Mouse (Mus musculus) forebrain, embryonic 14.5 days (tissue): ENCODE results near the gene Gcgr. TPM values are rescaled to one million over a fixed set of nuclear protein-coding genes. Genes with fewer than 3 reads are reported as not detected.

ENCODE experiments used
- ATAC-seq: fragments of 200-750 bp; cut with Nextera tagmentation; 2 replicates; pipeline ENCODE4 v1.8.0; 2017; ENCODE audit warnings: mild to moderate bottlenecking, moderate library complexity
- DNase-seq: peaks from one replicate; pipeline ENCODE4 v3.0.0-alpha.2; 2015; ENCODE audit warnings: low spot score
- H3K27ac ChIP-seq: fragments of 300-500 bp; sonication (generic); 2 replicates; pipeline ENCODE4 v1.5.1; 2014; ENCODE audit warnings: low read depth, mild to moderate bottlenecking, control low read depth, low read length, moderate library complexity
- H3K27me3 ChIP-seq: fragments of 300-500 bp; sonication (generic); replicated peaks from 2 replicates; pipeline ENCODE4 v1.6.1; 2014; ENCODE audit warnings: low read length, control low read depth, mixed read lengths; ENCODE audit not compliant: control insufficient read depth, insufficient read depth
- H3K36me3 ChIP-seq: fragments of 300-500 bp; sonication (generic); 2 replicates; pipeline ENCODE4 v1.6.1; 2014; ENCODE audit warnings: low read length, control low read depth; ENCODE audit not compliant: control insufficient read depth, insufficient read depth
- H3K4me1 ChIP-seq: fragments of 300-500 bp; sonication (generic); 2 replicates; pipeline ENCODE4 v1.6.1; 2014; ENCODE audit warnings: antibody characterized with exemption, low read length, control low read depth; ENCODE audit not compliant: control insufficient read depth, insufficient read depth
- H3K4me2 ChIP-seq: fragments of 300-500 bp; sonication (generic); 2 replicates; pipeline ENCODE4 v1.6.1; 2014; ENCODE audit warnings: mild to moderate bottlenecking, control low read depth, low read length
- H3K4me3 ChIP-seq: fragments of 300-500 bp; sonication (generic); 2 replicates; pipeline ENCODE4 v1.5.1; 2014; ENCODE audit warnings: low read depth, low read length, control low read depth
- H3K9ac ChIP-seq: fragments of 300-500 bp; sonication (generic); 2 replicates; pipeline ENCODE4 v1.6.1; 2014; ENCODE audit warnings: mild to moderate bottlenecking, low read length, control low read depth, moderate library complexity
- H3K9me3 ChIP-seq: fragments of 300-500 bp; sonication (generic); replicated peaks from 2 replicates; pipeline ENCODE4 v1.6.1; 2016; ENCODE audit warnings: low read length, control low read depth, mixed read lengths; ENCODE audit not compliant: control insufficient read depth
- WGBS: fragments of 180-500 bp; shearing (Covaris S2); extraction: QIAGEN DNeasy Blood & Tissue Kit; methylation state at CpG from one replicate; pipeline ENCODE4 v1.1.7; 2014; 5-methylcytosine and 5-hydroxymethylcytosine counted together
- polyA plus RNA-seq: library from polyadenylated mRNA; unstranded; fragments of >200 nt; fragmentation: Nextera tagmentation; extraction: Ambion mirVana; gene quantifications from 2 replicates; pipeline ENCODE4 v1.2.1, GENCODE M21; 2014

Gene Gcgr
- polyA plus RNA-seq, 1 experiment from 2014 or later: 0.14 TPM

DNA sequence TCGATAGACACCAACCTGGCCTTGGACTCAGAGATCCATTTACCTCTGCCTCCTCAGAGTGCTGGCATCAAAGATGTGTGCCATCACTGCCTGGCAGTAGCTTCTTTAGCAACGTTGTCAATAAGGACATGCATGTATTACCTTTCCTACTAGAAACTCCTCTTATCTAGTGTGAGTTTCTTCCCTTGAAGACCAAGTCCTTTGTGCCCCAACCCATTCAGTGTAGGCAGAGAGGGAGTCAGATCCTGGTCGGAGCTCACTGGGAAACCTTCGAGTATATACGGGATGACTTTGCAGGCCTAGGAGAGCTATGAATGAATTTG is 43.7 kb downstream of the Gcgr start:
- H3K4me3 ChIP-seq: peak overlapping the region; percentile 93
- ATAC-seq: no peak
- peak overlapping the region; percentile 84 for H3K4me2 ChIP-seq
- peak overlapping the region; percentile 29 for H3K9ac ChIP-seq
- 44% methylated on average over 5 of the region's 5 CpGs for WGBS
- peaks cover 7% of the 10 kb centered on the region for H3K4me1 ChIP-seq
- peaks cover 41% of the 10 kb centered on the region for H3K36me3 ChIP-seq
- no peak overlapping the region for H3K27ac ChIP-seq
- no peaks in the 10 kb centered on the region for H3K9me3 ChIP-seq
- no peaks in the 10 kb centered on the region for H3K27me3 ChIP-seq
- DNase-seq: no peak

DNA sequence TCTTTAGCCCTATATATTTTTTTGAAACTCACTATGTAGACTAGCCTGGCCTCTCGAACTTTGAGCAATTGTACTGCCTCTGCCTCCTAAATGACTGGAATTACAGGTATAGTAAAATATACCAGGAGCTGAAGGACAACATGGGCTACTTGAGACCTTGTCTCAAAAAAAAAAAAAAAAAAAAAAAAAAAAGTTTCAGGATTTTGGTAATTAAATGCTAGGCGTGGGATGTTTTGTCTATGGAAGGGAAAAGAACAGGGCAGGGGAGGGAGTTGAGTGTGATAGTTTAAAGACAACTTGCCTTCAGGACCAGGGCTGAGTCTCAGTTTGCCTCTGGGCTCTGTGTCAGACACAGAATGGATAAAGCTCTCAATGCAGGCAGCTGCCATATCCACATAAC is 44.5 kb downstream of the Gcgr start:
- H3K9ac ChIP-seq: no peak overlapping the region
- DNase-seq (no peak), ATAC-seq (no peak)
- no peak overlapping the region for H3K4me2 ChIP-seq
- H3K36me3 ChIP-seq: peaks cover 43% of the 10 kb centered on the region
- H3K9me3 ChIP-seq: no peaks in the 10 kb centered on the region
- peaks cover 9% of the 10 kb centered on the region for H3K4me1 ChIP-seq
- WGBS: 85% methylated on average over 2 of the region's 2 CpGs
- no peaks in the 10 kb centered on the region for H3K27me3 ChIP-seq
- H3K4me3 ChIP-seq: no peak overlapping the region
- no peak overlapping the region for H3K27ac ChIP-seq

GRCm38 (mm10) chr11:120575940-120576339 is 45.4 kb downstream of the Gcgr start:
- Histone ChIP-seq H3K9ac (no peak overlapping the region), H3K36me3 (peaks cover 36% of the 10 kb centered on the region), H3K4me2 (no peak overlapping the region), H3K4me3 (no peak overlapping the region), H3K27ac (no peak overlapping the region), H3K9me3 (no peaks in the 10 kb centered on the region), H3K4me1 (peaks cover 13% of the 10 kb centered on the region), H3K27me3 (no peaks in the 10 kb centered on the region)
- DNase-seq: no peak
- ATAC-seq: no peak

DNA sequence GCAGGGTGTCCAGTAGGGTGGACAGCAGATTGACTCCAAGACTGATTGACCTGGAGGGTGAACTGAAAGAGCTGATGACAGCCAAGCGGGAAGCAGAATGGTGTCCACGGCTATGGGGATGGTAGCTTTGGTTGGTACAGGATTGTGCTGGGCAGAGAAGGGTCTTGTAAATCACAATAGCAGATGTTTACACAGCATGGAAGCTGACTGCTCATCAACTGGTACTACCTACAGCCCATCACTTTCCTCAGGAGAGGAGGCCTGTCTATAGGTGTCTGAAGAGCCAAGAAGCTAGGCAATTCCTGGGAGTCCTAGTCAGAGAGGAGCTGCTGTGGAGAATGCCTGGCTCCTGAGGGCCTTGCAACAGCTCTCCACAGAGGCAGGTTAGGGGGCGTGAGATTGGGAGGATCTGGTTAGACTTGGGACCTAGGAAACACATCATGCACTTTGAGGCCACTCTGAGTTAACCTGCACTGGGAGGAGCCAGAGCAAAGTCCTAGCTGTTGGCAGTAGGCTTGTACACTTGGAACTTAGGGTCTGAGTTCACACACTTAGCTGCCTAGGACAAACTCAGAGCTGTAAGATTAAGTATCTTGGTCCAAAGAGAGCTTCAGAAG is 46.0 kb downstream of the Gcgr start:
- Histone ChIP-seq H3K4me2 (no peak overlapping the region), H3K36me3 (peaks cover 31% of the 10 kb centered on the region), H3K9me3 (no peaks in the 10 kb centered on the region), H3K27me3 (no peaks in the 10 kb centered on the region), H3K4me1 (peaks cover 11% of the 10 kb centered on the region), H3K27ac (no peak overlapping the region), H3K4me3 (no peak overlapping the region), H3K9ac (no peak overlapping the region)
- 90% methylated on average over 3 of the region's 3 CpGs for WGBS
- DNase-seq (no peak), ATAC-seq (no peak)

DNA sequence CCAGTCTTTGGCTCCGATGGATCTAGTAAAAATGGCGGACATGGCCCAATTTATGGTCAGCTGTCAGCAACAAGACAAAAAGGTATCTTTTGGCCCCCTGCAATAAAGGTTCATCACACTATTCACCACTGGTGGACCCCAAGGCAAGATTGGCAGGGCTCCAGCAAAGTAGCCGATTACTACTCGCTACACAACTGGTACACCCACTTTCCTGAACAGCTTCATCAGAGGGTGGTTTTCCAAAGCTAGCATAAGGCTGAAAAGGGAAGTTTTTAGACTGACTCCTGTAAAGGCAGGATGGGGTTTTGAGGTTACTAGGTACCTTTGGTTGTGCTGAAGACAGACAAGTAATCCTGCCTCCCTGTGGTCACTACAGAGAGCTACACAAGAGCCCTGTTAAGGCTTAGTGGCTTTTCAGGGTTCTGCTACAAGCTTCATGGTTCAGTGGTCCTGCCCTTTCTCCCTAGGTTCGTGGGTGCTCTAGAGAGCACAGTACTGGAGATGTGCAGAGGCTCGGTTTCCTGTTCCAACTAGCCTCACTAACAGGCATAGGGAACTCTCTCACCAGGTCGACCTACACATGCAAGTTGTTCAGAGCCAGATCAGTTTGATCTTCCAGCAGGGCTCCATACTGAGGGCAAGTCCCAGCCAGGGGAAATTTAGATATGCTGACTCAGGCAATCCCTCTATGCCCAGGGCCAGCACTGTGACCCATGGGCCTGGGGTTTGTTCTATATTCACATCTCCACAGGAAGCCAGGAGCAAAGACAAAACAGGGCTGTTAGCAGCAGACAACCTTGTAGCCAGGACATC is 46.9 kb downstream of the Gcgr start:
- H3K4me3 ChIP-seq: no peak overlapping the region
- no peak overlapping the region for H3K9ac ChIP-seq
- ATAC-seq (no peak), DNase-seq (no peak)
- 81% methylated on average over 7 of the region's 7 CpGs for WGBS
- peaks cover 10% of the 10 kb centered on the region for H3K4me1 ChIP-seq
- H3K36me3 ChIP-seq: peaks cover 30% of the 10 kb centered on the region
- H3K4me2 ChIP-seq: no peak overlapping the region
- no peaks in the 10 kb centered on the region for H3K27me3 ChIP-seq
- no peak overlapping the region for H3K27ac ChIP-seq
- H3K9me3 ChIP-seq: no peaks in the 10 kb centered on the region

GRCm38 (mm10) chr11:120578024-120578693 is 47.7 kb downstream of the Gcgr start:
- no peak overlapping the region for H3K4me2 ChIP-seq
- H3K9me3 ChIP-seq: no peaks in the 10 kb centered on the region
- peaks cover 10% of the 10 kb centered on the region for H3K4me1 ChIP-seq
- ATAC-seq (no peak), DNase-seq (no peak)
- no peak overlapping the region for H3K4me3 ChIP-seq
- WGBS: 90% methylated on average over 10 of the region's 10 CpGs
- H3K27ac ChIP-seq: no peak overlapping the region
- H3K27me3 ChIP-seq: no peaks in the 10 kb centered on the region
- H3K36me3 ChIP-seq: peaks cover 30% of the 10 kb centered on the region
- H3K9ac ChIP-seq: no peak overlapping the region

DNA sequence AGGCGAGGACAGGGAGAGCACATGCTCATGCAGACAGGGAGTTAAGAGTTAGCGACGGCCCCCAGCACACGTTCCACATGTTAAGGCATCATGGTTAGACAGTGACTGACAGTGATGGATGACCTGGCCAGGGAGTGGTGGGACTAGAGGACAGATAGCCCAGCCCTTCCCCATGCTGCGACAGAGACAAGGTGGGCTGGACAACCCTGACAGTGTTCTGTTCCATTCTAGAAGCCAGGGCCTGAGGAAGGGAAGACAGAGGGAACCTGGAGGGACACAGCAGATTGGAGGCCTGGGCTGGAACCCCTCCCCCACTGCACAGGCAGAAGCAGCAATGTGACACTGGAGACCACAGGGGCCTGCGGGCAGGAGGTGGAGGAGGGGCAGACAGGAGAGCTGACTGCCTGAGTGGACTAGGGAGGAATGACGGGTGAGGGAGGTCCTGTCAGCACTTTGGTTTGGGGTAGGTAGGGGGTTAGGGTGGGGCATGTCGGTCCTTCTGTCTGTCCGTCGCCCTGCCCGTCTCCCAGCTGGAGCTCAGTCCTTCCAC is 48.3 kb downstream of the Gcgr start:
- H3K9ac ChIP-seq: no peak overlapping the region; the same call in 1 of the 2 replicates
- H3K36me3 ChIP-seq: peaks cover 31% of the 10 kb centered on the region
- H3K4me2 ChIP-seq: no peak overlapping the region
- DNase-seq: no peak
- H3K27ac ChIP-seq: no peak overlapping the region
- 90% methylated on average over 11 of the region's 11 CpGs for WGBS
- no peak overlapping the region; the same call in 1 of the 2 replicates for H3K4me3 ChIP-seq
- H3K4me1 ChIP-seq: peaks cover 10% of the 10 kb centered on the region
- H3K27me3 ChIP-seq: no peaks in the 10 kb centered on the region
- ATAC-seq: no peak
- no peaks in the 10 kb centered on the region for H3K9me3 ChIP-seq

GRCm38 (mm10) chr11:120579316-120580107 is 49.0 kb downstream of the Gcgr start:
- H3K27ac ChIP-seq: peak overlapping the region; percentile 95; the same call in 1 of the 2 replicates
- H3K9ac ChIP-seq: peak overlapping the region; percentile 95
- WGBS: 64% methylated on average over 15 of the region's 15 CpGs

More at GRCm38 (mm10) chr11:120579316-120580107, 49.0 kb downstream of the Gcgr start:
- H3K4me3 ChIP-seq: peak overlapping the region; percentile 89
- no peaks in the 10 kb centered on the region for H3K27me3 ChIP-seq
- DNase-seq (peak; percentile 81), ATAC-seq (no peak)
- peaks cover 34% of the 10 kb centered on the region for H3K36me3 ChIP-seq
- peaks cover 10% of the 10 kb centered on the region for H3K4me1 ChIP-seq
- no peaks in the 10 kb centered on the region for H3K9me3 ChIP-seq
- H3K4me2 ChIP-seq: peak overlapping the region; percentile 85
